Mouse (Mus musculus) midbrain, embryonic 12.5 days (tissue): ENCODE results near the gene Tmub2. TPM values are rescaled to one million over a fixed set of nuclear protein-coding genes. Genes with fewer than 3 reads are reported as not detected.
"Not testable (repeated sequence)": the region's sequence is repeated elsewhere in the genome, so short reads cannot be mapped to it uniquely, and the experiment has no call there.

ENCODE experiments used
- ATAC-seq: fragments of 200-750 bp; cut with Nextera tagmentation; 2 replicates; pipeline ENCODE4 v1.8.0; 2017; ENCODE audit warnings: low read depth, moderate TSS enrichment, moderate library complexity; ENCODE audit not compliant: low FRiP score
- H3K27ac ChIP-seq: fragments of 300-500 bp; sonication (generic); replicated peaks from 2 replicates; pipeline ENCODE4 v1.5.1; 2016; ENCODE audit warnings: mild to moderate bottlenecking
- H3K27me3 ChIP-seq: fragments of 300-500 bp; sonication (generic); 2 replicates; pipeline ENCODE4 v1.6.1; 2016; ENCODE audit warnings: mild to moderate bottlenecking
- H3K36me3 ChIP-seq: fragments of 300-500 bp; sonication (generic); 2 replicates; pipeline ENCODE4 v1.6.1; 2016
- H3K4me1 ChIP-seq: fragments of 300-500 bp; sonication (generic); 2 replicates; pipeline ENCODE4 v1.6.1; 2016
- H3K4me2 ChIP-seq: fragments of 300-500 bp; sonication (generic); replicated peaks from 2 replicates; pipeline ENCODE4 v1.6.1; 2016; ENCODE audit warnings: mild to moderate bottlenecking, moderate library complexity
- H3K4me3 ChIP-seq: fragments of 300-500 bp; sonication (generic); 2 replicates; pipeline ENCODE4 v1.5.1; 2016; ENCODE audit warnings: mild to moderate bottlenecking
- H3K9ac ChIP-seq: fragments of 300-500 bp; sonication (generic); replicated peaks from 2 replicates; pipeline ENCODE4 v1.6.1; 2016; ENCODE audit warnings: mild to moderate bottlenecking, moderate library complexity
- H3K9me3 ChIP-seq: fragments of 300-500 bp; sonication (generic); 2 replicates; pipeline ENCODE4 v1.6.1; 2016; ENCODE audit warnings: mild to moderate bottlenecking
- WGBS: fragments of 180-500 bp; shearing (Covaris S2); methylation state at CpG from one replicate; pipeline ENCODE4 v1.1.7; 2016; 5-methylcytosine and 5-hydroxymethylcytosine counted together
- polyA plus RNA-seq: library from polyadenylated mRNA; unstranded; fragments of >200 nt; fragmentation: Nextera tagmentation; extraction: Ambion mirVana; gene quantifications from 2 replicates; pipeline ENCODE4 v1.2.1, GENCODE M21; 2016

The Tmub2 gene
- polyA plus RNA-seq, 1 experiment from 2014 or later, result 69.4 TPM

DNA sequence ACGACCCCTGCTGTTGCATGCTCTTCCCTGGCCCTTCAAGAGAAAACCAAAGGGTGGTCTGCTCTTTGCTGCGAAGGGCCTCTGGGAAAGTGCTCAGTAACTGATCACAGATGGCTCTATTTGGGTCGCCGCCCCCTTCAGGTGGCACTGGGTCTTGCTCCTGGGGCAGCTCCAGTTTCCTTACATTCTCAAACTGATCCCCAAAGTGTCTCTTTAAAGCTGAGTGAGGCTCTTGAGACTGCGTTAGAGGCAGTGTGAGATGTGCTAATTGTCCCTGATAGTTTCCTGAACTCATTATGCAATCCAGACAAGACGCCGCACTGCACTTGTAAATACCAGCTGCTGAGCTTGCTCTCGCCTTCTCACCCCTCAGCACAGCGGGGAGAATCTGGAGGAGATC, 27.2 kb upstream of the Tmub2 start:
- Histone ChIP-seq H3K4me1 (peaks cover 10% of the 10 kb centered on the region), H3K9me3 (no peaks in the 10 kb centered on the region), H3K27ac (no peak overlapping the region), H3K4me3 (no peak overlapping the region), H3K9ac (no peak overlapping the region), H3K36me3 (peaks cover 52% of the 10 kb centered on the region), H3K4me2 (no peak overlapping the region), H3K27me3 (no peaks in the 10 kb centered on the region)
- ATAC-seq, result no peak
- 30% methylated on average over 9 of the region's 9 CpGs for WGBS

DNA sequence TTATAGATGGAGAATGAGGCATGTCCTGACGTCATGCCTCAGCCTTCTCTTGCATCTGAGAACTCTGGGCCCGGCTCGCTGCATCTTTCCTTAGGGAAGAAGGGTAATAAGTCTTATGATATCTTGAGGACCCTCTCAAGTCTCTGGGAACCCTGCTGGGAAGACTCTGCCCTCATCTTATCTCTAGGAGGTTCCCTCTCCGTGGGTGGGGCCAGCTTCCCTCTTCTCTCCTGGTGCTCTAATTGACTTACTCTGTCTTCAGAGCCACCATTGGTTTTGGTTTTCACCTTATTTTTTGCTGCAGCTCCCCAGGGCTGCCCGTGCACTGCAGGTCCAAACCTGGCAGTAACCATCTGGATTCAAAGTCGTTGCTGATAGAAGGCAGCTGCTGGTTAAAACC, 26.6 kb upstream of the Tmub2 start:
- Histone ChIP-seq H3K9ac (no peak overlapping the region), H3K4me1 (peaks cover 10% of the 10 kb centered on the region)
- whole genome bisulfite sequencing, result 87% methylated on average over 6 of the region's 6 CpGs

DNA sequence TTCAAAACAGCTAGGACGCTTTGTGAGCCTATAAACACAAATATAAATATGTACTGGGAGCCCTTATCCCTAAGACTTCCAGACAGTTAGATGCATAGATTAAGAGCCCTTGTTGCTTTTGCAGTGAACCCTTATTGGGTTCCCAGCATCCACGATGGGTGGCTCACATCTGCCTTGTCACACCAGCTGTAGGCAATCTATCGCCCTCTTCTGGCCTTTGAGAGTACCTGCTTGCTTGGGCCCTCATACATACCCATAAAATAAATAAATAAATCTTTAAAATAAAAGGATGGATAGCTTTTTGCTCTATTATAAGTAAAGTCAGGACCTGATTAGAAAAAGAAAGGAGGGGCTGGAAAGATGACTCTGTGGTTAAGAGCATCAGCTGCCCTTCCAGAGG, 26.2 kb upstream of the Tmub2 start:
- no peaks in the 10 kb centered on the region for H3K27me3 ChIP-seq
- no peak for ATAC-seq
- no peak overlapping the region for H3K4me3 ChIP-seq
- no peak overlapping the region for H3K9ac ChIP-seq
- peaks cover 55% of the 10 kb centered on the region for H3K36me3 ChIP-seq
- H3K9me3 ChIP-seq, result no peaks in the 10 kb centered on the region
- 92% methylated on average over 3 of the region's 3 CpGs for WGBS
- no peak overlapping the region for H3K4me2 ChIP-seq
- peaks cover 10% of the 10 kb centered on the region for H3K4me1 ChIP-seq
- no peak overlapping the region for H3K27ac ChIP-seq

More for the DNA sequence above, 26.6 kb upstream of the Tmub2 start:
- Histone ChIP-seq H3K9me3 (no peaks in the 10 kb centered on the region), H3K4me3 (no peak overlapping the region), H3K27ac (no peak overlapping the region), H3K27me3 (no peaks in the 10 kb centered on the region), H3K4me2 (no peak overlapping the region), H3K36me3 (peaks cover 55% of the 10 kb centered on the region)
- ATAC-seq, result no peak

DNA sequence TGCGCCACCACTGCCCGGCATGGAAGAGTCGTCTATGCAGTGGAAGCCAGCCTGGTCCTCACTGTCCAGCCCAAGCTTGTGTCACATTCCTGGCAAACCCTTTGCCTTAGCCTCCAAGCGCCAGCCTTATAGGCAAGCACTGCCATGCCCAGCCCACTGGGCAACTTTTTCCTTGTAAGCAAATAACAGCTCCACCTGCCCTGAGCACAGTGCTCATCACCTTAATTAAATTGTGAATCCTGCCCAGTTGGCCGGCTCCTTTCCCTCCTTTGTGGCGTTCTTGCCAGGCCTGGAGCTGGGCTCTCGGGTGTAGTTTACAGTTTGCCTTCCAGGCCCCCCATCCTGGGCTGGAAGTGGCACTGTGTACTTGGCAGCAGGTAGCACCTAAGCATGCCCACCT, 21.5 kb upstream of the Tmub2 start:
- 92% methylated on average over 7 of the region's 7 CpGs for WGBS
- H3K27me3 ChIP-seq, result no peaks in the 10 kb centered on the region
- no peak overlapping the region for H3K4me2 ChIP-seq
- no peak for ATAC-seq
- H3K9ac ChIP-seq, result no peak overlapping the region
- H3K36me3 ChIP-seq, result peaks cover 36% of the 10 kb centered on the region
- H3K4me1 ChIP-seq, result no peaks in the 10 kb centered on the region; the same call in 1 of the 2 replicates
- H3K27ac ChIP-seq, result no peak overlapping the region
- no peak overlapping the region for H3K4me3 ChIP-seq
- no peaks in the 10 kb centered on the region for H3K9me3 ChIP-seq

DNA sequence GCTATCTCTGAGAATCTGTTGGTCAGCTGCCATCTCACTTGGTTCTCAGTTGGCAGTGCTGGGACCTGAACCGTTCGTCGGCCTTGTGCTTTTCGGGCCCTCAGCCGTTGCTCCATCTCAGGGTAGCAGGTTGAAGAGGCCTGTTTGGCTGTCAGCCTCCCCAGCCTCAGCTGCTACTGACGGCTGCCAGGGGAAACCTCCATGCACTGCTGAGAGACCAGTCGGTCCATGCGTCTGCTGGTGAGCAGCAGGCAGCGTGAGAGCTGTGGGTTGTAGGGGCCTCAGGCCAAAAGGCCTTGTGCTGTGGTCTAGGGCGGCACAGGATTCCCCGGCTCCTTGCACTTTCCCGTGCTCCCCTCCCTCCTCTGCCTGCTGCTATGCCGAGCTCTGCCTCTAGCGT, 18.9 kb upstream of the Tmub2 start:
- Histone ChIP-seq H3K27ac (no peak overlapping the region), H3K36me3 (peaks cover 16% of the 10 kb centered on the region), H3K4me2 (no peak overlapping the region), H3K27me3 (no peaks in the 10 kb centered on the region), H3K9me3 (no peaks in the 10 kb centered on the region), H3K9ac (no peak overlapping the region), H3K4me1 (no peaks in the 10 kb centered on the region; the same call in 1 of the 2 replicates), H3K4me3 (no peak overlapping the region)
- WGBS, result 54% methylated on average over 14 of the region's 14 CpGs
- ATAC-seq, result no peak

DNA sequence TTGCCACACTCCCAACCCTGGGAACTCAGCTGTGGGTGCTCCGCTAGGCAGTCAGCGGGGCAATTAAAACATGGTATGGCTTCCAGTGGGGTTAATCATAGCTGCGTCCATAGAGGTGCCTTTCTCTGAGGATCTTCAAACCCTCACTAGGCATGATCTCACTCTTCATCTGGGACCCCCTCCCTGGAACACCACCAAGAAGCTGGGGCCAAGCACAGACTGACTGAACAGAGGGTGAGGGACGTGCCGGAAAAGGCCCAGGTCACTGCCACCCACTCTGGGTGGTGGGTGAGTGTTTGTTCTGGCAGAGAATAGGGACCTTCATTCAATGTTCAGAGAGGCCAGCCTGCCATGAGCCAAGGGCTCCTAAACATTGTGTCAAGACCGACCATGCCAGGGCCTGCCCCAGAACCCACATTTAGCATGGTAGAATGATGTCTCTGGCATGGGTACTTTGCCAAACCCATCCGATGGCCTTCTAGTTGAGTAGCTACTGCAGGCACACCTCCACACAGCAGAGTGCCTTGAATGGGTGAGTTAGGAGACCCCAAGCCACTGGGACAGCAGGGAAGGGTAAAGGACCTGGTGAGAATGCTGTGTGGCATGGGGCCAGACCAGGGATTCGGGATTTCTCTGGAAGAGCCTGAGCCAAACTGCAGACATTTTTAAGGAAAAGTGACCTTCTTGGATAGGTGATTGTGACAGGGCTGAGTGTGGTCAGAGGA, 17.9 kb upstream of the Tmub2 start:
- Histone ChIP-seq H3K4me1 (no peaks in the 10 kb centered on the region; the same call in 1 of the 2 replicates), H3K4me3 (no peak overlapping the region), H3K9ac (no peak overlapping the region), H3K27ac (no peak overlapping the region), H3K4me2 (no peak overlapping the region), H3K36me3 (peaks cover 10% of the 10 kb centered on the region), H3K9me3 (no peaks in the 10 kb centered on the region), H3K27me3 (no peaks in the 10 kb centered on the region)
- 88% methylated on average over 8 of the region's 8 CpGs for WGBS
- no peak for ATAC-seq

DNA sequence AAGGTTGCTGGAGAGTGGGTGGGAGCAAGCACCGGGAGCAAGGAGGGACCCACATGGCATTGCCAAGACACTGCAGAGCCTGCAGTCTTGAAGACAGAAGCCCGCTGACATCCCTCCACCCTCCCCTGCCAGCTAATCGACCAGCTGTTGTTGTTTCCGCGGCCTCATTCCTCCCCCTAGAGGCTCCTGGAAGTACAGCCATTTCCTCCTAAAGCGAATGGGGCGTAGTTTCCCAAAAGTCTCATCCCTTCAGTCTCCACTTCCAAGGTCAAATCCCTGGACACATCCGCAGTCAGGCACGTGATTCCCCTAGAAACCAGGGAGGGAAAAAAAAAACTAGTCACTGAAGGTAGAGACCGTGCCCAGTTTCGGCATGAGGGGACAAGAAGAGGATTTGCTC, 17.3 kb upstream of the Tmub2 start:
- 11% methylated on average over 11 of the region's 11 CpGs for WGBS

DNA sequence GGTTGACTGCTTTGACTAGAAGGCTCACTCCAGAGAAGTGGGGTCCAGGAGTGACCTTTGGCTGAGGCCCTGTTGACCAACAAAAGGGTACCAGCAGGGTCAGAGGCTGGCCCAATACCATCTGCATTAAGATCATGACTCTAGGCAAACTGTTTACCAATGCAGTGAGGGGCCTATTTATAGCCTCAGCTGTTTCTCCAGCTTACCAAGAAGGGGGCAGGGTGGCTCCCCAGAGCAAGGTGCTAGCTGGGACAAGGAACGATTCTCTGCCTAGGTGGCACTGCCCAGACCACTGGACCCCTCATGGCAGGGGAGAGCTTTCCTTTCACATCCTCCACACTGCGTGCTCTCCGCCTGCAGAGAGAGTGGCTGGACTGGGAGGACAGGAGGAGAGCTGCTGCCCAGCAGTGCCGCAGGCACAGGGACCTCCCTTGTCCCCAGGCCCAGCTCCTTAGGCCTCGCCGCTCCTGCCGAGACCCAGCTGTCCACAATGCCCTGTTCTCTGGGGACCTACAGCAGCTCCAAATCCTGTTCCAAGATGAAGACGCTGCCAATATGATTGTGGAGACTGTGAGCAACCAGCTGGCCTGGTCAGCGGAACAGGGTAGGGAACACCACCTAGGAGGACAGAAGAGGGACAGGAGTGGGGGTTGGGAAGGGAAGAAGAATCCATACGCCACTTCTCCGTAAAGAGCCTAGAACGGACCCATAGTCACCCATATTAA, 16.0 kb upstream of the Tmub2 start, which contains the start of gene Asb16:
Gene Asb16 (plus strand): TSS at position 224 of the 725 bp plus-strand sequence.
- no peak within 1 kb of the TSS for H3K4me2 ChIP-seq
- no peaks in the 10 kb centered on the region for H3K36me3 ChIP-seq
- no peak within 1 kb of the TSS for H3K9ac ChIP-seq
- 83% methylated on average over 12 of the region's 12 CpGs for WGBS
- H3K4me3 ChIP-seq, result no peak within 1 kb of the TSS
- H3K27ac ChIP-seq, result no peak within 1 kb of the TSS
- no peaks in the 10 kb centered on the region for H3K9me3 ChIP-seq
- no peaks in the 10 kb centered on the region; the same call in 1 of the 2 replicates for H3K4me1 ChIP-seq
- ATAC-seq, result no peak
- no peaks in the 10 kb centered on the region for H3K27me3 ChIP-seq

More for the DNA sequence above, 17.3 kb upstream of the Tmub2 start:
- H3K36me3 ChIP-seq, result peaks cover 3% of the 10 kb centered on the region; the same call in 1 of the 2 replicates
- H3K4me3 ChIP-seq, result no peak overlapping the region
- no peak overlapping the region for H3K27ac ChIP-seq
- no peaks in the 10 kb centered on the region for H3K9me3 ChIP-seq
- H3K4me1 ChIP-seq, result no peaks in the 10 kb centered on the region; the same call in 1 of the 2 replicates
- H3K4me2 ChIP-seq, result no peak overlapping the region
- H3K27me3 ChIP-seq, result no peaks in the 10 kb centered on the region
- ATAC-seq, result no peak
- no peak overlapping the region for H3K9ac ChIP-seq

DNA sequence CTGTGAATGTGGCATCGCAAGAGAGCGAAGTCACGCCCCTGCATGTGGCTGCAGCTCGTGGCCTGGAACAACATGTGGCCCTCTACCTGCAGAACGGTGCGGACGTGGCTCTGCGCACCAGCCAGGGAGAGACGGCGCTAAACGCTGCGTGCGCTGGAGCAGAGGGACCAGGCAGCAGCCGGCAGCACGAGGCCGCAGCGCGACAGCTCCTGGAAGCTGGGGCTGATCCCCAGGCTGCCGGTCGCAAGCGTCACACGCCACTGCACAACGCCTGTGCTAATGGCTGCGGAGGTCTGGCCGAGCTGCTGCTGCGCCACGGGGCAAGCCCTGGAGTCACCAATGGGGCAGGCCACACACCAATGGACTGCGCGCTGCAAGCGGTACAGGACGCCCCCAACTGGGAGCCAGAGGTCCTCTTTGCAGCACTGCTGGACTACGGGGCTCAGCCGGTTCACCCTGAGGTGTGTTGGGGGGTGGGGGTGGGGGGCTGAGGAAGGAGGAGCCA, 8.3 kb upstream of the Tmub2 start:
- Histone ChIP-seq H3K27ac (0 out of 2 replicates have a peak overlapping the region, but pooled peaks have one; percentile 25), H3K9me3 (no peaks in the 10 kb centered on the region), H3K9ac (peak overlapping the region; percentile 59), H3K4me1 (peaks cover 8% of the 10 kb centered on the region), H3K36me3 (no peaks in the 10 kb centered on the region), H3K27me3 (peaks cover 24% of the 10 kb centered on the region), H3K4me3 (peak overlapping the region; percentile 40), H3K4me2 (peak overlapping the region; percentile 70)
- 2% methylated on average over 33 of the region's 33 CpGs for WGBS
- peak; percentile 75 for ATAC-seq

DNA sequence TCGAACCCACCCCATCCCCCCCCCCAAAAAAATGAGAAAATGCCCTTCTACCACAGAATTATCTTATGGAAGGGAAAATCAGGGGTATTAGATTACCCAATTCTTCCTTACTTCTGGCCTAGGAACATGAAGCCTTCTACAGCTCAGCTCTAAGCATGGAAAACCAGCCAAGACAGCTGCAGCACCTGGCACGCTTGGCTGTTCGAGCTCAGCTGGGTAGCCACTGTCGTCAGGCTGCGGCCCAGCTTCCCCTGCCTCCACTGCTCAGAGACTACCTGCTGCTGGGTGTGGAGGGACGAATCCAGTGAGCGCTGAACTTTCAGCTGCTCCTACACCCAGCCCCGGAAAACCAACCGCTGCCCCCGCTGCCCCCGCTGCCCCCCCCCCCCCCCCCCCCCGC, 7.0 kb upstream of the Tmub2 start:
- Histone ChIP-seq H3K4me2 (no peak overlapping the region), H3K4me1 (peaks cover 8% of the 10 kb centered on the region), H3K9me3 (no peaks in the 10 kb centered on the region), H3K4me3 (no peak overlapping the region), H3K27ac (no peak overlapping the region), H3K36me3 (no peaks in the 10 kb centered on the region), H3K27me3 (peaks cover 24% of the 10 kb centered on the region), H3K9ac (no peak overlapping the region)
- 50% methylated on average over 8 of the region's 12 CpGs for WGBS
- no peak for ATAC-seq

DNA sequence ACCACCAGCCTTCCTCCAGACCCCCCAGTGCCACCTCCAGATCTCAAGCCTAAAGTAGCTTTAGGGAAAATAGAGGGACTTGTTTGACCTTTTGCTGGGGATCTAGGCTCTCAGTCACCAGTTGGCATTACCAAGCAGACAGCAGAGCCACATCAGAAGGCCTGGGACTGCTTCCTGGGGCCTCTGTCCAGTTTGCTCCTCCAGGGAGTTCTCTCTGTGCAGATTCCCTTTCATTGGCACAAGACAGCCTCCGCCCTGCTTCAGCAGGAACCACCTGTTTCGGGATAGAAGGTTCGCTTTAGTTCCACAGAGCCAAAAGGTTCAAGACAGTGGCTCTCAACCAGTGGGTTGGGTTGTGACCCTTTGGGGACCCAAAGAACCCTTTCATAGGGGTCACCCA, 5.1 kb upstream of the Tmub2 start:
- no peaks in the 10 kb centered on the region for H3K9me3 ChIP-seq
- peaks cover 8% of the 10 kb centered on the region for H3K4me1 ChIP-seq
- no peaks in the 10 kb centered on the region for H3K36me3 ChIP-seq
- WGBS, result 94% methylated on average over 3 of the region's 3 CpGs
- ATAC-seq, result no peak
- H3K4me3 ChIP-seq, result no peak overlapping the region
- H3K27me3 ChIP-seq, result peaks cover 24% of the 10 kb centered on the region
- H3K9ac ChIP-seq, result no peak overlapping the region
- H3K4me2 ChIP-seq, result no peak overlapping the region
- H3K27ac ChIP-seq, result no peak overlapping the region

DNA sequence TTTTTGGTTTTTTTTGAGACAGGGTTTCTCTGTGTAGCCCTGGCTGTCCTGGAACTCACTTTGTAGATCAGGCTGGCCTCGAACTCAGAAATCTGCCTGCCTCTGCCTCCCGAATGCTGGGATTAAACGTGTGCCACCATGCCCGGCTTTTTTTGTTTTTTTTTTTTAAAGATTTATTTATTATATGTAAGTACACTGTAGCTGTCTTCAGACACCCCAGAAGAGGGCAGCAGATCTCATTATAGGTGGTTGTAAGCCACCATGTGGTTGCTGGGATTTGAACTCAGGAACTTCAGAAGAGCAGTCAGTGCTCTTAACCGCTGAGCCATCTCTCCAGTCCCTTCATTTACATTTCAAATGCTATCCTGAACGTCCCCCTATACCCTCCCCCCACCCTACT, 4.5 kb upstream of the Tmub2 start:
- H3K4me1 ChIP-seq, H3K9ac ChIP-seq, H3K4me2 ChIP-seq, H3K36me3 ChIP-seq, H3K9me3 ChIP-seq, H3K4me3 ChIP-seq, H3K27ac ChIP-seq, ATAC-seq: not testable (repeated sequence)
- 77% methylated on average over 6 of the region's 6 CpGs for WGBS
- peaks cover 21% of the 10 kb centered on the region for H3K27me3 ChIP-seq
